Mouse (Mus musculus): ENCODE measurements around the gene Olfr809. TPM values are rescaled to one million over a fixed set of nuclear protein-coding genes. Genes with fewer than 3 reads are reported as not detected.

Gene Olfr809
- polyA plus RNA-seq, 1 experiment from 2014 or later = not detected

Small RNA genes lying within 50 kb of the gene (microRNA-seq; reads per million reads assigned to microRNA genes)
- not detected for gene Gm24485

Other genes with a start within 250 kb of the Olfr809 start
- gene Olfr792, start 235.5 kb upstream of the Olfr809 start, polyA plus RNA-seq (2015; fragmentation: Nextera tagmentation; extraction: Ambion mirVana) = not detected in 2 replicates
- gene Olfr794, start 207.0 kb upstream of the Olfr809 start, polyA plus RNA-seq (2015; fragmentation: Nextera tagmentation; extraction: Ambion mirVana) = not detected in 2 replicates
- gene Olfr796, start 162.1 kb upstream of the Olfr809 start, polyA plus RNA-seq (2015; fragmentation: Nextera tagmentation; extraction: Ambion mirVana) = not detected in 2 replicates
- gene Olfr798, start 146.7 kb upstream of the Olfr809 start, polyA plus RNA-seq (2015; fragmentation: Nextera tagmentation; extraction: Ambion mirVana) = not detected in 2 replicates
- gene Olfr799, start 137.2 kb upstream of the Olfr809 start, polyA plus RNA-seq (2015; fragmentation: Nextera tagmentation; extraction: Ambion mirVana) = not detected in 2 replicates
- gene Olfr800, start 116.9 kb upstream of the Olfr809 start, polyA plus RNA-seq (2015; fragmentation: Nextera tagmentation; extraction: Ambion mirVana) = not detected in 2 replicates
- not detected in 2 replicates for gene Olfr801, start 100.8 kb upstream of the Olfr809 start, polyA plus RNA-seq (2015; fragmentation: Nextera tagmentation; extraction: Ambion mirVana)
- not detected in 2 replicates for gene Olfr802, start 86.5 kb upstream of the Olfr809 start, polyA plus RNA-seq (2015; fragmentation: Nextera tagmentation; extraction: Ambion mirVana)
- not detected in 2 replicates for gene Olfr803, start 80.4 kb upstream of the Olfr809 start, polyA plus RNA-seq (2015; fragmentation: Nextera tagmentation; extraction: Ambion mirVana)
- gene Olfr804, start 71.4 kb upstream of the Olfr809 start, polyA plus RNA-seq (2015; fragmentation: Nextera tagmentation; extraction: Ambion mirVana) = not detected in 2 replicates
- gene Olfr805, start 45.3 kb upstream of the Olfr809 start, polyA plus RNA-seq (2015; fragmentation: Nextera tagmentation; extraction: Ambion mirVana) = not detected in 2 replicates
- gene Olfr806, start 32.7 kb upstream of the Olfr809 start, polyA plus RNA-seq (2015; fragmentation: Nextera tagmentation; extraction: Ambion mirVana) = not detected in 2 replicates
- gene Olfr807, start 16.8 kb upstream of the Olfr809 start, polyA plus RNA-seq (2015; fragmentation: Nextera tagmentation; extraction: Ambion mirVana) = not detected in 2 replicates
- not detected in 2 replicates for gene Olfr808, start 9.2 kb upstream of the Olfr809 start, polyA plus RNA-seq (2015; fragmentation: Nextera tagmentation; extraction: Ambion mirVana)
- not detected in 2 replicates for gene Olfr810, start 20.3 kb downstream of the Olfr809 start, polyA plus RNA-seq (2015; fragmentation: Nextera tagmentation; extraction: Ambion mirVana)
- not detected in 2 replicates for gene Olfr811, start 29.8 kb downstream of the Olfr809 start, polyA plus RNA-seq (2015; fragmentation: Nextera tagmentation; extraction: Ambion mirVana)
- gene Olfr812, start 71.5 kb downstream of the Olfr809 start, polyA plus RNA-seq (2015; fragmentation: Nextera tagmentation; extraction: Ambion mirVana) = not detected in 2 replicates
- not detected in 2 replicates for gene Olfr813, start 80.7 kb downstream of the Olfr809 start, polyA plus RNA-seq (2015; fragmentation: Nextera tagmentation; extraction: Ambion mirVana)
- gene Olfr814, start 105.2 kb downstream of the Olfr809 start, polyA plus RNA-seq (2015; fragmentation: Nextera tagmentation; extraction: Ambion mirVana) = not detected in 2 replicates
- gene Olfr815, start 131.2 kb downstream of the Olfr809 start, polyA plus RNA-seq (2015; fragmentation: Nextera tagmentation; extraction: Ambion mirVana) = not detected in 2 replicates
- not detected in 2 replicates for gene Olfr816, start 141.0 kb downstream of the Olfr809 start, polyA plus RNA-seq (2015; fragmentation: Nextera tagmentation; extraction: Ambion mirVana)
- not detected in 2 replicates for gene Olfr818, start 174.5 kb downstream of the Olfr809 start, polyA plus RNA-seq (2015; fragmentation: Nextera tagmentation; extraction: Ambion mirVana)
- not detected in 2 replicates for gene Olfr819, start 192.6 kb downstream of the Olfr809 start, polyA plus RNA-seq (2015; fragmentation: Nextera tagmentation; extraction: Ambion mirVana)
- not detected in 2 replicates for gene Olfr247, start 201.5 kb downstream of the Olfr809 start, polyA plus RNA-seq (2015; fragmentation: Nextera tagmentation; extraction: Ambion mirVana)
- not detected in 2 replicates for gene Gm10310, start 210.4 kb downstream of the Olfr809 start, polyA plus RNA-seq (2015; fragmentation: Nextera tagmentation; extraction: Ambion mirVana)
- not detected in 2 replicates for gene Olfr820, start 238.0 kb downstream of the Olfr809 start, polyA plus RNA-seq (2015; fragmentation: Nextera tagmentation; extraction: Ambion mirVana)